Mouse (Mus musculus): ENCODE data around the gene Irx4. TPM values are rescaled to one million over a fixed set of nuclear protein-coding genes. Genes with fewer than 3 reads are reported as not detected.

Irx4 gene
- polyA plus RNA-seq, 1 experiment from 2014 or later = 1.1 TPM

GRCm38 (mm10) chr13:73306085-73306410, 45.8 kb downstream of the Irx4 start:
- DNase-seq (ENCODE audit: extremely low spot score, low spot score) = no peak
- H3K4me3 ChIP-seq = no peak overlapping the region
- WGBS = 47% methylated on average over 4 of the region's 4 CpGs
- H3K27me3 ChIP-seq (ENCODE audit: poor library complexity, severe bottlenecking) = peaks cover 63% of the 10 kb centered on the region
- no peaks in the 10 kb centered on the region for H3K36me3 ChIP-seq (replicated peaks)
- H3K27ac ChIP-seq = peak overlapping the region; percentile 66
- peaks cover 34% of the 10 kb centered on the region for H3K4me1 ChIP-seq
- H3K9me3 ChIP-seq = no peaks in the 10 kb centered on the region

DNA sequence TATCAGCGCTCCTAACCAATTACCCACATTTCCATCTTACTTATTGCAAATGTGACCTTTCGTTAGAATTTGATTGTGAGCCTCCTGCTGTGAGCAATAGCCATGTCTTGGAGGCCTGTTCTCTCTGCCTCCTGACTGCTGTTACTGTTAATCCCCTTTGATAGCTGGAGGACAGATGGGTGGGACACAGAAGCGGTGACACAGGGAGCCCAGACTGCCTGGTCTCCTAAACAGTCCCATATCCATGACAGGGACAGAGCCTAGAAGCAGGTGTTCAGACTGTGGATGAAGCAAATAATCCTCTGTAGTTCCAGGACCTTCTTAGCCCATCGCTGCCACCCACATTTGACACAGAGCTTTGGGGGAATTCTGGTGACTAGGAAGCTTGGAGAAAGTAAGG, 46.2 kb downstream of the Irx4 start:
- Histone ChIP-seq H3K9me3 (no peaks in the 10 kb centered on the region), H3K27me3 (ENCODE audit: poor library complexity, severe bottlenecking) (peaks cover 66% of the 10 kb centered on the region), H3K4me3 (no peak overlapping the region), H3K27ac (no peak overlapping the region), H3K36me3 (replicated peaks) (no peaks in the 10 kb centered on the region), H3K4me1 (peaks cover 34% of the 10 kb centered on the region)
- DNase-seq (ENCODE audit: extremely low spot score, low spot score) = no peak
- 54% methylated on average over 4 of the region's 4 CpGs for WGBS

DNA sequence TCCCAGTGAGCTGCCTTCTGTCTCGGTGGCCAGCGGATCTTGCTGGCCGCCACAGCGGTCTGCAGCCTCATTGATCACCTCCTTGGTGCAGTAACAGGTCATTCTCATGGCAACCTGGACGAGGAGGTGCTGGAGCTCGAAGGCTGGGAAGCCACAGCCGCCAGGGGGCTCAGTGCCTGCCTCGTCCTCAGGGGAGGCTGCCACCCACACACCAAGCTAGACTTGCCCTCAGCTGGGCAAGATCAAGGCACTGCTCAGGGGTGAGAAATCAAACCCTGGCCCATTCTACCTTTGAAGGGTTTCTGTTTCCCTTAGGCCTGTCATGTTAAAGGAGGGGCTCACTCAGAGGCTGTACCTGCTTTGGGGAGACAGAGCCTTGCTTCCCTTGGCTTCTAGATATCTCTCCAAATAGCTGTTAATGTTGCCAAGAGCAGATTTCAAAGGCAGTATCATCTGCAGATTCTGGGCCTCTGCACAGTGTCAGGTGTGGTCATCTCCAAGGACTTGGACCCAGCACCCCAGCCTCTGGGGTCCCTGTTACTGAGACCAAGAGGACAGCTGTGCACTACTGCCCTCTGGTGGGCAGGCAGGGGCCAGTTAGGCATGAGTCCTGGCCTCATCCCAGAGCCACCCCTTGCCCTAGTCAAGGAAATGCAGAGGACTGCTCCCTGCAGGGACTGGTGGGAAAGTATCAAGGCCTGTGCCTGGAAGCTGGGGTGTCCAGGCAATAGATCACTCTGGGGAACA, 50.1 kb downstream of the Irx4 start:
- Histone ChIP-seq H3K4me1 (peaks cover 24% of the 10 kb centered on the region), H3K4me3 (no peak overlapping the region), H3K9me3 (no peaks in the 10 kb centered on the region), H3K36me3 (replicated peaks) (no peaks in the 10 kb centered on the region), H3K27me3 (ENCODE audit: poor library complexity, severe bottlenecking) (peaks cover 48% of the 10 kb centered on the region), H3K27ac (no peak overlapping the region)
- DNase-seq (ENCODE audit: extremely low spot score, low spot score) = peak; percentile 63
- WGBS = 28% methylated on average over 8 of the region's 8 CpGs

Other genes starting within 250 kb of the Irx4 start
- 143 and 145 TPM in 2 replicates for gene Mrpl36, start 68.0 kb downstream of the Irx4 start, polyA plus RNA-seq (2016; fragmentation: Nextera tagmentation; extraction: Ambion mirVana)
- 383 and 405 TPM in 2 replicates for gene Ndufs6, start 68.1 kb downstream of the Irx4 start, polyA plus RNA-seq (2016; fragmentation: Nextera tagmentation; extraction: Ambion mirVana)
- 63.5 and 67.3 TPM in 2 replicates for gene Lpcat1, start 206.7 kb downstream of the Irx4 start, polyA plus RNA-seq (2016; fragmentation: Nextera tagmentation; extraction: Ambion mirVana)

All from forebrain, embryonic 10.5 days (tissue).